Mouse (Mus musculus) cerebellum, adult (tissue): ENCODE results near the gene Pyroxd2.
"Not testable (repeated sequence)": the region's sequence is repeated elsewhere in the genome, so short reads cannot be mapped to it uniquely, and the experiment has no call there.

Source experiments
- ATAC-seq: cut with Nextera tagmentation; 2 replicates; pipeline ENCODE4 v1.9.2; 2017; ENCODE audit warnings: mild to moderate bottlenecking, moderate library complexity, mixed read lengths; ENCODE audit not compliant: insufficient number of reproducible peaks, low FRiP score, low TSS enrichment

Pyroxd2 gene

GRCm38 (mm10) chr19:42698576-42698975, 54.0 kb downstream of the Pyroxd2 start:
- ATAC-seq, result no peak

- no peak for ATAC-seq
These were observed 55.2 kb downstream of the Pyroxd2 start for GRCm38 (mm10) chr19:42697336-42697735.

GRCm38 (mm10) chr19:42690256-42690655, 62.3 kb downstream of the Pyroxd2 start:
- ATAC-seq, result no peak

- ATAC-seq, result no peak
These were observed 62.8 kb downstream of the Pyroxd2 start for GRCm38 (mm10) chr19:42689786-42690185.

- ATAC-seq, result no peak
These were observed 63.3 kb downstream of the Pyroxd2 start for GRCm38 (mm10) chr19:42689321-42689720.

- not testable (repeated sequence) for ATAC-seq
These were observed 69.8 kb downstream of the Pyroxd2 start for GRCm38 (mm10) chr19:42682776-42683175.

GRCm38 (mm10) chr19:42678191-42678590, 74.4 kb downstream of the Pyroxd2 start:
- ATAC-seq, result no peak

- ATAC-seq, result no peak
These were observed 75.1 kb downstream of the Pyroxd2 start for GRCm38 (mm10) chr19:42677452-42677851.

GRCm38 (mm10) chr19:42676931-42677330, 75.6 kb downstream of the Pyroxd2 start:
- no peak for ATAC-seq
